Mouse (Mus musculus): ENCODE measurements around the gene Hdac7. TPM values are rescaled to one million over a fixed set of nuclear protein-coding genes. Genes with fewer than 3 reads are reported as not detected.
A peak's percentile ranks its signal among the peaks of the same experiment; 100 is the strongest.

Hdac7 gene
- polyA plus RNA-seq, 1 experiment from 2014 or later: 16.7 TPM

GRCm38 (mm10) chr15:97794268-97794667, 50.0 kb downstream of the Hdac7 start:
- no peaks in the 10 kb centered on the region for H3K9me3 ChIP-seq (ENCODE audit: control insufficient read depth, low read length)
- H3K4me3 ChIP-seq (ENCODE audit: low read depth, low read length): no peak overlapping the region
- H3K36me3 ChIP-seq (ENCODE audit: control insufficient read depth, insufficient read depth, low read length): peaks cover 4% of the 10 kb centered on the region
- no peak overlapping the region for H3K4me2 ChIP-seq
- DNase-seq (ENCODE audit: low spot score, missing footprints): no peak
- WGBS: 72% methylated on average over 5 of the region's 5 CpGs
- peaks cover 15% of the 10 kb centered on the region for H3K4me1 ChIP-seq (ENCODE audit: control insufficient read depth, insufficient read depth, low read length)
- H3K27me3 ChIP-seq (ENCODE audit: control insufficient read depth, insufficient read depth, low read length): no peaks in the 10 kb centered on the region
- H3K9ac ChIP-seq (ENCODE audit: low read length): no peak overlapping the region
- no peak for ATAC-seq (ENCODE audit: low FRiP score)
- no peak overlapping the region for H3K27ac ChIP-seq (ENCODE audit: low read depth, low read length)

GRCm38 (mm10) chr15:97793386-97794153, 50.7 kb downstream of the Hdac7 start:
- DNase-seq (ENCODE audit: low spot score, missing footprints) (no peak), ATAC-seq (ENCODE audit: low FRiP score) (no peak)
- no peaks in the 10 kb centered on the region for H3K9me3 ChIP-seq (ENCODE audit: control insufficient read depth, low read length)
- H3K27ac ChIP-seq (ENCODE audit: low read depth, low read length): no peak overlapping the region
- peaks cover 4% of the 10 kb centered on the region for H3K36me3 ChIP-seq (ENCODE audit: control insufficient read depth, insufficient read depth, low read length)
- H3K27me3 ChIP-seq (ENCODE audit: control insufficient read depth, insufficient read depth, low read length): no peaks in the 10 kb centered on the region
- H3K9ac ChIP-seq (ENCODE audit: low read length): no peak overlapping the region
- peaks cover 10% of the 10 kb centered on the region for H3K4me1 ChIP-seq (ENCODE audit: control insufficient read depth, insufficient read depth, low read length)
- H3K4me2 ChIP-seq: no peak overlapping the region
- no peak overlapping the region for H3K4me3 ChIP-seq (ENCODE audit: low read depth, low read length)
- WGBS: 92% methylated on average over 18 of the region's 18 CpGs

GRCm38 (mm10) chr15:97791126-97791700, 53.1 kb downstream of the Hdac7 start:
- H3K36me3 ChIP-seq (ENCODE audit: control insufficient read depth, insufficient read depth, low read length): peaks cover 4% of the 10 kb centered on the region
- no peaks in the 10 kb centered on the region for H3K27me3 ChIP-seq (ENCODE audit: control insufficient read depth, insufficient read depth, low read length)
- WGBS: 89% methylated on average over 11 of the region's 11 CpGs
- H3K9me3 ChIP-seq (ENCODE audit: control insufficient read depth, low read length): no peaks in the 10 kb centered on the region
- H3K4me3 ChIP-seq (ENCODE audit: low read depth, low read length): no peak overlapping the region
- H3K4me1 ChIP-seq (ENCODE audit: control insufficient read depth, insufficient read depth, low read length): no peaks in the 10 kb centered on the region
- no peak overlapping the region for H3K27ac ChIP-seq (ENCODE audit: low read depth, low read length)
- DNase-seq (ENCODE audit: low spot score, missing footprints): no peak
- H3K4me2 ChIP-seq: no peak overlapping the region
- H3K9ac ChIP-seq (ENCODE audit: low read length): no peak overlapping the region
- no peak for ATAC-seq (ENCODE audit: low FRiP score)

GRCm38 (mm10) chr15:97789761-97790505, 54.4 kb downstream of the Hdac7 start:
- 56% methylated on average over 20 of the region's 20 CpGs for WGBS
- ATAC-seq (ENCODE audit: low FRiP score): no peak

GRCm38 (mm10) chr15:97788821-97789220, 55.5 kb downstream of the Hdac7 start:
- H3K27me3 ChIP-seq (ENCODE audit: control insufficient read depth, insufficient read depth, low read length): no peaks in the 10 kb centered on the region
- no peaks in the 10 kb centered on the region for H3K9me3 ChIP-seq (ENCODE audit: control insufficient read depth, low read length)
- no peak overlapping the region for H3K4me3 ChIP-seq (ENCODE audit: low read depth, low read length)
- H3K36me3 ChIP-seq (ENCODE audit: control insufficient read depth, insufficient read depth, low read length): no peaks in the 10 kb centered on the region; the same call in 1 of the 2 replicates
- H3K4me2 ChIP-seq: no peak overlapping the region
- ATAC-seq (ENCODE audit: low FRiP score) (no peak), DNase-seq (ENCODE audit: low spot score, missing footprints) (no peak)
- no peak overlapping the region for H3K27ac ChIP-seq (ENCODE audit: low read depth, low read length)
- 77% methylated on average over 6 of the region's 6 CpGs for WGBS
- no peaks in the 10 kb centered on the region; the same call in 1 of the 2 replicates for H3K4me1 ChIP-seq (ENCODE audit: control insufficient read depth, insufficient read depth, low read length)
- no peak overlapping the region for H3K9ac ChIP-seq (ENCODE audit: low read length)

More at GRCm38 (mm10) chr15:97789761-97790505, 54.4 kb downstream of the Hdac7 start:
- no peaks in the 10 kb centered on the region for H3K9me3 ChIP-seq (ENCODE audit: control insufficient read depth, low read length)
- no peak overlapping the region for H3K4me2 ChIP-seq
- no peaks in the 10 kb centered on the region; the same call in none of the 2 replicates for H3K36me3 ChIP-seq (ENCODE audit: control insufficient read depth, insufficient read depth, low read length)
- no peak overlapping the region for H3K27ac ChIP-seq (ENCODE audit: low read depth, low read length)
- H3K4me3 ChIP-seq (ENCODE audit: low read depth, low read length): no peak overlapping the region
- DNase-seq (ENCODE audit: low spot score, missing footprints): peak; percentile 94
- no peaks in the 10 kb centered on the region for H3K27me3 ChIP-seq (ENCODE audit: control insufficient read depth, insufficient read depth, low read length)
- H3K4me1 ChIP-seq (ENCODE audit: control insufficient read depth, insufficient read depth, low read length): no peaks in the 10 kb centered on the region
- no peak overlapping the region for H3K9ac ChIP-seq (ENCODE audit: low read length)

GRCm38 (mm10) chr15:97787799-97788667, 56.3 kb downstream of the Hdac7 start:
- Histone ChIP-seq H3K4me3 (ENCODE audit: low read depth, low read length) (no peak overlapping the region), H3K36me3 (ENCODE audit: control insufficient read depth, insufficient read depth, low read length) (no peaks in the 10 kb centered on the region; the same call in 1 of the 2 replicates), H3K4me1 (ENCODE audit: control insufficient read depth, insufficient read depth, low read length) (no peaks in the 10 kb centered on the region; the same call in 1 of the 2 replicates), H3K9ac (ENCODE audit: low read length) (no peak overlapping the region), H3K9me3 (ENCODE audit: control insufficient read depth, low read length) (no peaks in the 10 kb centered on the region), H3K4me2 (no peak overlapping the region), H3K27ac (ENCODE audit: low read depth, low read length) (no peak overlapping the region), H3K27me3 (ENCODE audit: control insufficient read depth, insufficient read depth, low read length) (no peaks in the 10 kb centered on the region; the same call in 1 of the 2 replicates)
- 80% methylated on average over 19 of the region's 19 CpGs for WGBS
- DNase-seq (ENCODE audit: low spot score, missing footprints): no peak
- ATAC-seq (ENCODE audit: low FRiP score): no peak

- 84% methylated on average over 7 of the region's 7 CpGs for WGBS
- ATAC-seq (ENCODE audit: low FRiP score): no peak
- no peak overlapping the region for H3K27ac ChIP-seq (ENCODE audit: low read depth, low read length)
Measured at GRCm38 (mm10) chr15:97787148-97787798, 57.0 kb downstream of the Hdac7 start.

GRCm38 (mm10) chr15:97786412-97787112, 57.7 kb downstream of the Hdac7 start:
- 85% methylated on average over 10 of the region's 10 CpGs for WGBS
- Histone ChIP-seq H3K9me3 (ENCODE audit: control insufficient read depth, low read length) (no peaks in the 10 kb centered on the region), H3K4me2 (no peak overlapping the region), H3K4me3 (ENCODE audit: low read depth, low read length) (no peak overlapping the region), H3K27ac (ENCODE audit: low read depth, low read length) (no peak overlapping the region), H3K27me3 (ENCODE audit: control insufficient read depth, insufficient read depth, low read length) (peaks cover 4% of the 10 kb centered on the region), H3K36me3 (ENCODE audit: control insufficient read depth, insufficient read depth, low read length) (no peaks in the 10 kb centered on the region), H3K9ac (ENCODE audit: low read length) (no peak overlapping the region), H3K4me1 (ENCODE audit: control insufficient read depth, insufficient read depth, low read length) (peaks cover 7% of the 10 kb centered on the region)
- ATAC-seq (ENCODE audit: low FRiP score): no peak
- DNase-seq (ENCODE audit: low spot score, missing footprints): peak; percentile 90

More at GRCm38 (mm10) chr15:97787148-97787798, 57.0 kb downstream of the Hdac7 start:
- Histone ChIP-seq H3K4me3 (ENCODE audit: low read depth, low read length) (no peak overlapping the region), H3K4me1 (ENCODE audit: control insufficient read depth, insufficient read depth, low read length) (peaks cover 4% of the 10 kb centered on the region), H3K9ac (ENCODE audit: low read length) (no peak overlapping the region), H3K9me3 (ENCODE audit: control insufficient read depth, low read length) (no peaks in the 10 kb centered on the region), H3K27me3 (ENCODE audit: control insufficient read depth, insufficient read depth, low read length) (peaks cover 2% of the 10 kb centered on the region; the same call in 1 of the 2 replicates), H3K36me3 (ENCODE audit: control insufficient read depth, insufficient read depth, low read length) (no peaks in the 10 kb centered on the region; the same call in 1 of the 2 replicates), H3K4me2 (no peak overlapping the region)
- DNase-seq (ENCODE audit: low spot score, missing footprints): no peak
